Mouse (Mus musculus): Measurements from ENCODE around the gene Prss41.
A peak's percentile ranks its signal among the peaks of the same experiment; 100 is the strongest.
"Not testable (repeated sequence)": the region's sequence is repeated elsewhere in the genome, so short reads cannot be mapped to it uniquely, and the experiment has no call there.

Gene Prss41

GRCm38 (mm10) chr17:23843812-23844273 is at the start of gene Prss41, which contains the start of gene Prss32:
Gene Prss41 (minus strand): TSS chr17:23844172.
Gene Prss32 (plus strand): TSS chr17:23843855.
- DNase-seq (ENCODE audit: low spot score) = no peak

GRCm38 (mm10) chr17:23880576-23880975 is 36.6 kb upstream of the Prss41 start, which contains the start of the genes Dcpp1 and Dcpp2:
Gene Dcpp1 (plus strand): TSS chr17:23880876.
Gene Dcpp2 (plus strand): TSS chr17:23880880.
- DNase-seq (ENCODE audit: low spot score) = not testable (repeated sequence)

GRCm38 (mm10) chr17:23877166-23877565 is 33.2 kb upstream of the Prss41 start:
- no peak for DNase-seq (ENCODE audit: low spot score)

- no peak for DNase-seq (ENCODE audit: low spot score)
These were observed 32.8 kb upstream of the Prss41 start for GRCm38 (mm10) chr17:23876741-23877140.

- DNase-seq (ENCODE audit: low spot score) = no peak
These were observed 30.2 kb upstream of the Prss41 start for GRCm38 (mm10) chr17:23873884-23874856.

GRCm38 (mm10) chr17:23868513-23868912 is 24.5 kb upstream of the Prss41 start:
- DNase-seq (ENCODE audit: low spot score) = no peak

GRCm38 (mm10) chr17:23867756-23868155 is 23.8 kb upstream of the Prss41 start, which contains the start of gene Prss21:
Gene Prss21 (plus strand): TSS chr17:23868056.
- no peak for DNase-seq (ENCODE audit: low spot score)

- DNase-seq (ENCODE audit: low spot score) = no peak
These were observed 19.0 kb upstream of the Prss41 start for GRCm38 (mm10) chr17:23862926-23863325.

- DNase-seq (ENCODE audit: low spot score) = no peak
These were observed 13.9 kb upstream of the Prss41 start for GRCm38 (mm10) chr17:23857913-23858312.

- no peak for DNase-seq (ENCODE audit: low spot score)
These were observed 13.2 kb upstream of the Prss41 start for GRCm38 (mm10) chr17:23857193-23857592.

- DNase-seq (ENCODE audit: low spot score) = no peak
These were observed 10.3 kb upstream of the Prss41 start for GRCm38 (mm10) chr17:23854229-23854765.

GRCm38 (mm10) chr17:23853292-23853691 is 9.3 kb upstream of the Prss41 start:
- DNase-seq (ENCODE audit: low spot score) = no peak

GRCm38 (mm10) chr17:23850853-23851749 is 7.1 kb upstream of the Prss41 start:
- no peak for DNase-seq (ENCODE audit: low spot score)

- DNase-seq (ENCODE audit: low spot score) = no peak
These were observed 6.1 kb upstream of the Prss41 start for GRCm38 (mm10) chr17:23850028-23850427.

GRCm38 (mm10) chr17:23843141-23843811 is 696 bp downstream of the Prss41 start:
- DNase-seq (ENCODE audit: low spot score) = no peak

GRCm38 (mm10) chr17:23841145-23841544 is 2.8 kb downstream of the Prss41 start:
- no peak for DNase-seq (ENCODE audit: low spot score)

GRCm38 (mm10) chr17:23836006-23836575 is 7.9 kb downstream of the Prss41 start, which contains the start of gene Prss33:
Gene Prss33 (minus strand): TSS chr17:23836056.
- no peak for DNase-seq (ENCODE audit: low spot score)

- DNase-seq (ENCODE audit: low spot score) = no peak
These were observed 12.8 kb downstream of the Prss41 start for GRCm38 (mm10) chr17:23831201-23831600.

GRCm38 (mm10) chr17:23829064-23829619 is 14.8 kb downstream of the Prss41 start, which contains the start of gene Elob:
Gene Elob (minus strand): TSS chr17:23829136.
- peak; percentile 78 for DNase-seq (ENCODE audit: low spot score)

- DNase-seq (ENCODE audit: low spot score) = no peak
These were observed 15.5 kb downstream of the Prss41 start for GRCm38 (mm10) chr17:23828271-23829001.
